Mouse (Mus musculus) frontal cortex, postnatal 10 days (tissue): ENCODE measurements around the gene Hspe1.
"Not testable (repeated sequence)": the region's sequence is repeated elsewhere in the genome, so short reads cannot be mapped to it uniquely, and the experiment has no call there.

ENCODE experiments used
- DNase-seq, 2 experiments: peaks; one replicate each; pipeline ENCODE4 v3.0.0; 2022; ENCODE audit warnings: low spot score in 2 of 2, mixed read lengths in 1 of 2

Hspe1 gene

DNA sequence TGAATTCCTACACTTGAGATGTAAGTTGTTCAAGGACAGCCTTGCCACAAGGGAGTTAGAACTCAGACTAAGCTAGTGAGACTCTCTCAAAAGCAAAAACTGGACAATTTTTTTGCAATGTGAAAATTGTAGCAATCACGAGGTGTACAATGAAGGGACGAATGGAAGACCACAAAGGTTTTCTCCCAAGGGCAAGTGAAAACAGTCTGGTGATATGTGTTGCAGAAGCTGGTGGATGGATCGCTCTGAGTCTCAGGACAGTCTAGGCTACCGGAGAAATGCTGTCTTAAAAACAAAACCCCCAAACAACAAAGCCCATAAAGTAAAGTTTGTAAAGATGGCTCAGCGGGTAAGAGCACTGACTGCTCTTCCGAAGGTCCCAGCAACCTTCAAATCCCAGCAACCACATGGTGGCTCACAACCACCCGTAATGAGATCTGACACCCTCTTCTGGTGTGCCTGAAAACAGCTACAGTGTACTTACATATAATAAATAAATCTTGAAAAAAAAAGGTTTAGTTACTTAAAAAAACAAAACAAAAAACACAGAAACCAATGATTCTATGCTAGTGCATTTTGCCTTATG, 2.1 kb upstream of the Hspe1 start:
- no peak for DNase-seq

DNA sequence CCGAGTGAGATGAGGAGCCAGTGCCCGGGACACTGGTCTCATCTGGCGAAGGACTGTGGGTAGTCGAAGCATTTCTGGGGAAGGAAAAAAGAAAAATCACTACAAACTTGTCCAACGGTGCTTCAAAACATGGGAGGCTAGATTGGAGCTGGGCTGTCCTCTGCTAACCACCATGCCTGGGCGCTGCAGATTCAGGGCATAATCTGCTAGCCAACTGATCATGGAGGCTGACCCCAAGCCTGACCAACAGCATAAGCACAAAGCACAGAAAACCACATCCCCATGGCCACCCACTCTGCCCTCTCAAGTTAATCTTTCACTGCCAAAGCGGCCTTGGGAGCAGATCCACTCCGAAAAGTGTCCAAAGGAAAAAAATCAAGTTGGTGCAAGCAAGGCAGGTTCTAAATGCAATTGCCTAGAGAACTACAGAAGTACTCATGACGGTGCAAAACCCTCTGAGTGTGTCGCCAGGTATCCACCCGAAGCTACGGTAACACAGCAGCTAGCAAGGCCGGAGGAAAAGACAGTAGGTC, 998 bp upstream of the Hspe1 start:
- DNase-seq = peak; percentile 12 to 13

DNA sequence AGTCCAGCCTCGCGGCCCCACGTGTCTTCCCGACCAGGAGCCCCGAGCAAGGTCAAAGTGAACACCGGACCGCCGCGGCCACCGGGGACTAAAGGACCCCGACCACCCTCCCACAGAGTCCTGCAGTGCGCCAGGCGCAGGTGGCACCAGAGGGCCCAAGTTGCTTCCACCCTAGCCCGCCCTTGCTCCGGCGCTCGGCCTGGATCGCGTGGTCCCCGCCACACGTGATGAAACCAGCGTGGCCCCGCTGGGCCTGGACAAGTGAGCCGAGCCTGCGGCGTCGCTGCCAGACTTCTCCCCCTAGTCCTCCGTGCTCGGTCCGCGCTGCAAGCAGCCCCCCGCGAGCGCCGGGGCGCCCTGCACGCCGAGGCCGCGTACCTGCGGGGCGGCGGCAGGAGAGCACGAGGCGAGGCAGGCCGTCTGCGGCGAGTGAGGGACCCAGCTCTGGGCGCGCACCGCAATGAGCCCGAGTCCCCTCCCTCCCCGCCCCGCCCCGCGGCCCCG, 479 bp upstream of the Hspe1 start:
- DNase-seq = peak; percentile 61 to 73

DNA sequence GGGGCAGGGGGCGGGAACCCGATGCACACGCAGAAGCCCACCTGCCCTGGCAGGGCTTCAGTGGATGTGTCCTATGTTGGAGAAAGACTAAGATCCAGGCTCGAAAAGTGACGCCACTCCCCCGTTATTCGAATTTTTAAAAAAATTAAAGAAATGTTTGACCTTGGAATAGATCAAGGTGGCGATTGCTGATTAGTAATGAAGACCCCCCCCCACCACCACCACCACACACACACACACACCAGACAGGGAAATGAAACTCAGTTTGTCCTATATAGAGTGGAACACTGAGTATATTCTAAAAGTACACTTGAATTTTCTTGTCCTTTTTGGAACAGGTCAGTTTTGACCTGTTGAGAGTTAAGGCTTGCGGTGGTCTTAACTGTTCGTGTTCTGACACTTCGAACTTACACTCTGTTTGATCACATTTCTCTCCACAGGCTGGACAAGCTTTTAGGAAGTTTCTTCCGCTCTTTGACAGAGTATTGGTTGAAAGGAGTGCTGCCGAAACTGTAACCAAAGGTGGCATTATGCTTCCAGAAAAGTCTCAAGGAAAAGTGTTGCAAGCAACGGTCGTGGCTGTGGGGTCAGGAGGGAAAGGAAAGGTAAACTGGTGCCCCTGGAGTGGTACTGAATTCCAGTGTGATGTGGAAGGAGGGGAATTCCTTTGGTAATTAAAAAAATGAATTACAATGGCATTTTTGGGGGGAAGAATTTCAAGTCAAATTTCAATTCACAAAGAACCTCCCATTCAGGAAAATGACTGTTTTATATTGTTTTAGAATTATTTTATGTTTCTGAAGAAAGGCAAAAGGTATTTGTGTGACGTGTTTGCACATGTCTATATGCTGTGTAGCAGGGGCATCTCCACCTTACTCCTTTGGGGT, 922 bp downstream of the Hspe1 start:
- DNase-seq = no peak

DNA sequence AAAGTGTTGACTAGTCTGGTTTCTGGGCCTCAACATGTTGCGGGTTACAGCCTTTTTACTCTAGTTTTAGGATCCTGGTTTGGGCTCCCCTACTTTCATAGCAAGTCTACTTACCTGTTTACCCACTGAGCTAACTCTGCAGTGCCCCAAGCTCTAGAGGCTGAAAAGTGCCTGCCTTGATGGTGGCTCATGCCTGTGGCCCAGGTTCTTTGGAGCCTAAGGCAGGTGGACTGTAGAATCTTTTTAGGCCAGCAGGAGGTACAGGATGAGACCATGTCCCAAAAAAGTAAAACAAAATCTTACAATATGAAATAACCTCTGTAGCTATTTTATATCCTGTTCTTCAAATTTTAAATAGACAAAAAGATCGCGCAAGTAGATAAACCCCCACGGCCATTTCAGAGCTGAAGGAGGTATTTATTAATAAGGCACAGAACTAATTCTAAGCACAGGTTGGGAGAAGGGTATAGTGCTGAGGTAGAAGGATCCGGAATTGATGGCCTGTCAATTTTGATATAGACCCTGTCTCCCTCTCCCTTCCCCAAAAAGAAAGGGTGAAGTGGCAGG, 1.6 kb downstream of the Hspe1 start:
- DNase-seq = no peak

DNA sequence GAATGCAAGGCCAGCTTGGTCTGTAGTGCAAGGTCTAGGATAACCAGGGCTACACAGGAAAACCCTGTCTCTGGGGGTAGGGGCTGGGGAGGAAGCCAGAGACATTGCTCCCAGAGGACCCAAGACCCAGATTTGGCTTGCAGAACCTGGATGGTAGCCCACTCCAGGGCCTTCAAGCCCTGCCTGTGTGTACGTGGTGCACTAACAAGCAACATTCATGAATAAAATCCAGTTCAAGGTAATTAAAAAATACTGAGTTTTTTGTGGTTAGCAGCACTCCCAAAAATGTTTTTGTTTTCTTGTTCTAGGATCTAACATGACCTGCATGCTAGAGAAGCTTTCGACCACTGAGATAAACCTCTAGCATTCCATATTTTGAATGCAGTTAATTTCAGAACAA, 4.1 kb downstream of the Hspe1 start:
- DNase-seq = no peak

DNA sequence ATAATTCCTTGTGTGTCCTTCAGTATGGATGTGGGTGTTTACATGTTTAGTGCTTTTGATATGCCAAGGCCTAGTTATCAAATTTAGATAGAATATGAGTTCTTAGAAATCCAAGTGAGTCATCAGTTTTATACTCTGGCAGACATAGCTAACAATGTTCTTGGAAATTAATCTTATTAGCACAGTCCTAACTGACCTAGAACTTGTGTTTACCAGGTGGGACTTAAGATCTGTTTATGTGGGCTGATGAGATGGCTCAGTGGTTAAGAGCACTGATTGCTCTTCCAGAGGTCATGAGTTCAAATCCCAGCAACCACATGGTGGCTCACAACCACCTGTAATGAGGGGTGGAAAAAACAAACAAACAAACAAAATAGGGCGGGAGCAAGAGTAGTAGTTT, 4.5 kb downstream of the Hspe1 start:
- DNase-seq = no peak

DNA sequence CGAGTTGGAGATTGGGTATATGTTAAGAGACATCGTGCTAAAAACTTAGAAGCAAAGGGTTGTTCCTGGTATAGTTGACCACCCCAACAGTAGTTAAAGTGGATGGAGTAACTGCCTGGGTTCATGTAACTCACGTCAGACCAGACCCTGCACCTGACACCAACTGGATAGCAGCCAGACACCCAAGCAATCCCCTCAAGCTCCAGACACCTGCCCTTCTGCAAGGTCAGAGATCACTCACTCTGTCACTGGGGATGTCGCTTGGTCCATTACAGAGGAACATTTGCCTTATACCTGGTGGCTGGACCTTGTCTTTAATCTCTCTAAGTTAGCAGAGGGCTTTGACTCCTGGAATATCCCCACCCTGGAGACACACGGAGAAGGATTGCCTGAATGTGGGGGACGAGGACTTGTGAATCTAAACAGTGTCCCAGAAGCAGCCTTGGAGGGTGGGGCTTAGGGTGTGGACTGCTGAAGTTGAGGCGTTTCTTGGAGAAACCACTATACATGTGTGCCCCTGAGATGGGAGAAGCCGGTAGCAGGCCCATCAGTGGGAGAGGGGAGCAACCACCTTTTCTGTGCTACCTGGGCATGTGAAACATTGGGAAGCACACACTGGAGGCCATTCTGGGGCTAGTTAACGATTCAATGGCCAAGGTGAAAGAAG, 19.1 kb downstream of the Hspe1 start:
- no peak for DNase-seq

DNA sequence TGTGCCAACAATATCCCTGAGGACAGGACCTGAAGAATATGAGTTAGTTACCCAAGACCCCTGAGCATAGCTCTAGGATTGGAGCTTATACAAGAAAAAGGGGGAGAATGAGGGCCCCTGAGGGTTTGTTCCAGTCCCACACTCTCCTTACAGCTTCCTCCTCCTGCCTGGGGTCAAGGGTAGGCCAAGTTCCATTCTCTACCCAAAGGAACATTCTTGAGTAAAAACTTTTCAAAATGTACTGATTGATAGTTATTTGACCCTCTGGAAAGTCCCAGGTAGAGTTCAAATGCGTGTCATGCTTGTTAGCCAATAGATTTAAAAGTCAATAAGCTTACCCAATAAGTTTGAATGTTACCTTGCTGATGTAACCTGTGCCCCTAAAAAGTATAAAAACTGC, 19.7 kb downstream of the Hspe1 start:
- no peak for DNase-seq

DNA sequence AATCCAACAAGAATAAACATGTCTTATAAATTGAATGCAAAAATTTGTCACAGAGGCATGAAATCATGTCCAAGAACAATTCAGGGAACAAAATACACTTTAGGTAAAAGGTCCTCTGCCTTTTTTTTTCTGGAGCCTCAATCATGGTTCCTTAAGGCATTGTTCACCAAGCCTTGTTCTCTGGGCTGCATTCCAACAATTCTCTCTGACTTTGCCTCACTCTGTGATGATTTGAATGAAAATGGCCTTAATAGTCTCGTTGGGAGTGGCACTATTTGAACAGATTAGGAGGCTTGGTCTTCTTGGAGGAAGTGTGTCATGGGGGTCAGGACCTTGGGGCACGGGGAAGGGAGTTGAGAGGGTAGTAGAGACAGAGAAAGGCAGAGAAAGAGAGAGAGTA, 20.5 kb downstream of the Hspe1 start:
- DNase-seq = no peak

DNA sequence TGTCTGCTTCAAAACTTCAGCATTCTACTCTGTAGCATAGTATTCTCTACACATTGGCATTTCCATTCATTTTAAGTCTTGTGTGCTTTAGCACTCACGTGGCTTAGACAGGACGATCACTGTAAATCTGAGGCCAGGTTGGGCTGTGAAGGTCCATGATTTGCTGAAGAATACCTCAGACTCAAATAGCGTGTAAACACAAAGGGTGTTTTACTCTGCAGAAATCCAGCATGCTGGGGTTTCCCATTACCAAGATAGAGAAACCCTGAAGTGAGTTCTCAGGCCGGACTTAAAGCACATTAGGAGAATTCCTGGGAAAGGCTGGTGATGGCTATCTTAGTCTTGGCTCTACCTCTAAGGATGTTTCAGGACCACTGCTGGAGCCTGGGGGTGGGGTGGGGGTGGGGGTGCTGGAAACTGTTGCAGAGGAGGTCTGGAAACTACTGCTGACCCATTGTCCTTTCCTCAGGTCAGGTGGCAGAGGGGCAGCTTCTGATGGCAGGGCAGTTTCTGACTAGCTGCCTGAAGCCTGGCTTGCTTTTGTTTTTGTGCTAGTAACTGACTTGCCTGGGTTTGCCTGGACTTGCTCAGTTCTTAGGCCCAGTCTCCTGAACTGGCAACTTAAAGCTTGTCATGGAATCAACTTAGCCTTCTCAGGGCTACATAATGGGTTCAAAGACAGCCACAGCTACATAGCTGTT, 21.3 kb downstream of the Hspe1 start:
- no peak for DNase-seq

DNA sequence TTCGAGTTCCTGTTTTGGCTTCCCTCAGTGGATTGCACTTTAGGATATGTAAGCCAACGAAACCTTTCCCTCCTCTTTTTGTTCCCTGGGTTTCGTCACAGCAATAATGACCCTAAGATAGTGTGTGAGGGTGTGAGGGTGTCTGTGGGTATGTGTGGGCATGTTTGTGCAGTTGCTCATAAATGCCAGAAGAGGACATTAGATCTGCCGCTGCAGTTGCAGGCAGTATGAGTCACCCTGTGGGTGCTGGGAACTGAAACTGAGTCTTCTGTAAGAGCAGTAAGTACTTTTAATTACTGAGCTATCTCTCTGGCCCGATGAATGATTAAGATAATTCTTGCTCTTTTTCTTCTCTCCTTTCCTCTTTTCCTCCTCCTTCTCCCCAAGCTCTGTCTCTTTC, 35.1 kb downstream of the Hspe1 start:
- DNase-seq = no peak

DNA sequence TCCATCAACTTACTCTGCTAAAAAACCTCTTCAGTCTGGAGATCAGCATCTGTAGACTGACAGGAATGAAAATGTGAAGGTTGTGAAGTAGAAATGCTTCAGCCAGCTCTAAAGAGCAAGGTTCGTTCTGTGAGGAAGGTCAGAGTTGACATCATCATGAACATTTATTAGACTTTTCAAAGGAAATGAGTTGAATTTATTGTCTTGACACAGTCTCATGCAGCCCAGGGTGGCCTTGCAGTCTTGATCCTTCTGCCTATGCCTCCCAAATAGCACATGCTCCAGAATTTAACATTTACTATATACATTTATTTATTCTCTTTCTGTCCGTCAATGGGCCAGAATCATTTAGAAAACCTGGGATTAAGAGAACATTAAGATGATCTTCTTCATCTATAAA, 35.6 kb downstream of the Hspe1 start:
- no peak for DNase-seq

DNA sequence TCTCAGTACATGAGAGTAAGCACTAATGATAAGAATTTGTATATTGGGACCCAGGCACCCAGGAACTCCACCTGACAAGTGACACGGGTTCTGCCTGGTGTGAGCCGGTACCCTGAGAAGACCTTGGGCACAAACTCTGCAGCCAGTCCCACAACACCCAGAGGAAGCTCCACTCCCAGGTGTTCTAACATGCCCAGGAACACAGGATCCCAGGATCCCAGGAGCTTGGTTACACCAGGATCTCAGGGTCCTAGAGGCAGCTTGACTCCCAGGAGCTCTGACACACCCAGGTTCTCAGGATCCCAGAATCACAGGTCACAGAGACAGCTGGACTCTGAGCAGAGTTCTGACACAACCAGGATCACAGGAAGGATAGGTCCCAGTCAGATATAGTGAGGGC, 36.2 kb downstream of the Hspe1 start:
- DNase-seq = not testable (repeated sequence)

DNA sequence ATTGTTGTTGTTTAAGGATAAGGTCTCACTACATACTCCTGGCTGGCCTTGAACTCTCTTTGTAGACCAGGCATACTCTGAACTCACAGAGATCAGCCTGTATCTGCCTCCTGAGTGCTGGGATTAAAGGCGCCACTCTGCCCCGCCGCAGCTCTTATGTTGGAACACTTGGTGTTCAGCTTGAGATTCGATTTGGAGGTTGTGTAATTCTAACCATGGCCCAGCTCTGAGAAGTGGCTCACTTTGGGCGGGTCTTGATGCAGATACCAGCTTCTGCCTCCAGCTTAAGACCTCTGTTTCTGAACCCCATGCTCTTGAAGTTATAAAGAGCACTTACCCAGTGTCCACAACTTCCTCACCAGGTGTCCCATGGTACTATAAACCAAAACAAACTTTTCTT, 41.8 kb downstream of the Hspe1 start:
- no peak for DNase-seq

DNA sequence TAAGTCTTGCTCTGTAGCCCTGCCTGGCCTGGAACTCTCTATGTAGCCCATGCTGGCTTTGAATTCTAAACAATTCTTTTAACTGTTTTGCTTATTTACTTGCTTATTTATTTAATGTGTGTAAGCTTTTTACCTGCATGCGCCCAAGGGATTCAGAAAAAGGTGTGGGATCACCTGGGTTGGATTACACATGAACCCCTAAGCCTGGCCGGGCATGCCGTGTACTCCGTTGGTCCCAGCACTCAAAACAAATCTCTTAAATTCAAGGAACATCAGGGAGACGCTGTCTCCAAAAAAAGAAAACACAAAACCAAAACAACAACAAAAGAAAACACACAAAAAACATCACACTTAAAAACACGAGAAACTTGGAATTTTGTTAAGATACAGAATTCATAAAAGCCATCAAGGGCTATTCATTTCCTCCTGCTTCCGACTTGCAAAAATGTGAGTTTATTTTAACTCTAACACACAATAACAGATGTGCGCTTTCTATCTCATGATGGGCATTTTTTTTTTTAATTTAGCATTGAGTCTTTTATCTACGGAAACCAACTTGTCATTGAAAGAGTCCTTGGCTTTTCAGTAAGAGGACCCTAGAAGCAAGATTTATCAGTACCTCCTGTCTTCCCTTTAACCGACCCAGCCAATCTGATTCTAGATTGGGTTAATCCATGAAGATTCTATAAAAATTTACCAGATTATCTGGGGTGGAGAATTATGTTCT, 42.4 kb downstream of the Hspe1 start:
- DNase-seq = no peak

DNA sequence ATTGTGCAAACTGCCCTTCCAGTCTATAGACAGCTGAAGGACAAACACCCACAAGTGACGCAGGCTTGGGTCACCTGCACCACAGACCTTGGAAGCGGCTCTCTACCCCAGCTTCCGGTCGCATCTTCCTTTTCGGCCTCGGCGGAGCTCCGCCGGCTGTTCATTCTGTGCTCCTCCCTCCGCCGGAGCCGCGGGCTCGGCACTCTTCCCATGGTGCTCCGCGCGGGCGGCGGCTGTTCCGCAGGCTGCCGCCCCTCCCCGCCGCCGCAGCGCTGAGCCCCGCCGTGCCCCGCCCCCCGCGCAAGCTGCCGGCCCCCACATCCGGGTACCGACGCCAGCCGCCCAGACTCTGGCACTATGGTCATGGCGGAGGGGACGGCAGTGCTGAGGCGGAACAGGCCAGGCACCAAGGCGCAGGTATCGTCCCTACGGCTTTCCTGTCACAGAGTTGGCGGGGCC, 43.0 kb downstream of the Hspe1 start, which contains the start of gene Mob4:
Mob4 (plus strand) TSS at position 289 of the 459 bp plus-strand sequence.
- DNase-seq = peak; percentile 86 to 90

DNA sequence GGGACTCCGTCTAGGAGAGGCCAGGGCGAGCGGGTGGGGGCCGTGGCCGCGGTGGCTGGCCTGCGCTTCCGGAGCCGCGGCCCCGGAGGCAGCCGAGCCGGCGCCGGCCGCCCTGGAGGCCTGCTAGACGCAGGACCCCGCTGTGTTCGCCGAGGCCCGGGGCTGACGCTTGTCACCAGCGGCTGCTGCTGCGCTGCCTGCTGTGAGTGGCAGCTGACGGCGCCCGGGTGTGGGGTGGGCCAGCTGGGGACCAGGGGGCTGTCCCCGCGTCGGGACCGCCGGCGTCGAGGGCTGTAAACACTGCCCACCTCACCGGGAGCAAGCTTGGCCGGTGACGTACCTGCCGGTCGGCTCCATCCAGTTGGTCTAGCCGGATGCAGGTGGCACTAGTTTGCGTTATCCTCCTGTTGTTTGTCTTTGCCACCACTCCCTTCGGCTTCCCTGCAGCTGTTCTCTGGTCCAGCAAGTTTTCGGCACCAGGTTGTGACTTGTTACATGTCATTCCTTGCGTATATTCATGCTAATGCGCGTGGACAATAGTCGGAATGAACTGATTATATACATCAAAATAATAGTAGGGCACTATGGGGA, 43.6 kb downstream of the Hspe1 start:
- DNase-seq = no peak

DNA sequence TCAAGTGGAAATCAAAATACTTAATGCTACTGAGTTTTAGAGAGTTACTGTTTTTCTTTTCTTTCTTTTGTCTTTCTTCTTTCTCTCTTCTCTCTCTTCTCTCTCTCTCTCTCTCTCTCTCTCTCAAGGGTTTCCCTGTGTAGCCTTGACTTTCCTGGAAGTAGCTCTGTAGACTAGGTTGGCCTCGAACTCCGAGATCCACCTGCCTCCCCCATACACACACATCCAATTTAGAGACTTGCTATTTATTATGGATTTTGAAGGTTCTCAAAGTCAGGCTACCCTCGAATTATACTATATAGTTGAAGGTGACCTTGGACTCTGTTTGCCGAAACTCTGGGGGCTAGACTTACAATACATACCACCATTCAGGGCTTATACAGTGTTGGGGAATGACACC, 44.4 kb downstream of the Hspe1 start:
- DNase-seq = no peak

DNA sequence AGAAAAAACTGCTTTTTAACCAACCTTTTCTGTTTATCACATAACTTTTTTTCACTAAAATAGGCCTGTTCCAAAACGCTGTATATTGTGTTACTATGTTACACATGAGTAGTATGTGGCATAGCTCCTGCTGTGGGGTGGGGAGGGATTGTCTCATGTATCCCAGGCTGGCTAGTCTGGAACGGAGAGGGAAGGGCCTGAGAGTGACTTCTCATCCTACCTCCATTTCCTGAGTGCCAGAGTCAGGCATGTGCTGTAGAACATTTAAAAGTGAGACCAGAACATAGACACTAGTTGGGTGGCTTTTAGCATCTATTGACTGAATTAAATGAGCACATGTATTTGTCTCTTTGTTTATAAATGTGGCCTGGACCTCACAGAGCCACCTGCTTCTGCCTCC, 45.2 kb downstream of the Hspe1 start:
- no peak for DNase-seq
